Mouse (Mus musculus) thymus, postnatal 36 days (tissue): ENCODE results near the gene Bcl2l13.
"Not testable (repeated sequence)": the region's sequence is repeated elsewhere in the genome, so short reads cannot be mapped to it uniquely, and the experiment has no call there.

ENCODE experiments used
- DNase-seq, 2 experiments: peaks; one replicate each; pipeline ENCODE4 v3.0.0; 2022; ENCODE audit warnings: mixed read lengths in 2 of 2

Bcl2l13 gene

GRCm38 (mm10) chr6:120835474-120836374 lies at the start of gene Bcl2l13:
TSS of gene Bcl2l13 (plus strand) at chr6:120836212.
- peak; percentile 90 to 93 for DNase-seq

GRCm38 (mm10) chr6:120788068-120788607 lies 47.9 kb upstream of the Bcl2l13 start:
- no peak for DNase-seq

- DNase-seq = no peak
Measured at GRCm38 (mm10) chr6:120788904-120789303, 47.1 kb upstream of the Bcl2l13 start.

GRCm38 (mm10) chr6:120790153-120790552 lies 45.9 kb upstream of the Bcl2l13 start:
- no peak for DNase-seq

- DNase-seq = no peak
Measured at GRCm38 (mm10) chr6:120790717-120791116, 45.3 kb upstream of the Bcl2l13 start.

- no peak for DNase-seq
Measured at GRCm38 (mm10) chr6:120792947-120793346, 43.1 kb upstream of the Bcl2l13 start.

GRCm38 (mm10) chr6:120795422-120796086 lies 40.5 kb upstream of the Bcl2l13 start:
- no peak for DNase-seq

- DNase-seq = no peak
Measured at GRCm38 (mm10) chr6:120796111-120796510, 39.9 kb upstream of the Bcl2l13 start.

GRCm38 (mm10) chr6:120798019-120798418 lies 38.0 kb upstream of the Bcl2l13 start:
- DNase-seq = no peak

GRCm38 (mm10) chr6:120798905-120799304 lies 37.1 kb upstream of the Bcl2l13 start:
- DNase-seq = no peak

- DNase-seq = no peak
Measured at GRCm38 (mm10) chr6:120799581-120800041, 36.4 kb upstream of the Bcl2l13 start.

- DNase-seq = no peak
Measured at GRCm38 (mm10) chr6:120806999-120807737, 28.8 kb upstream of the Bcl2l13 start.

- no peak for DNase-seq
Measured at GRCm38 (mm10) chr6:120807738-120808081, 28.3 kb upstream of the Bcl2l13 start.

GRCm38 (mm10) chr6:120811999-120812398 lies 24.0 kb upstream of the Bcl2l13 start:
- not testable (repeated sequence) for DNase-seq

- DNase-seq = no peak
Measured at GRCm38 (mm10) chr6:120819294-120819693, 16.7 kb upstream of the Bcl2l13 start.

- DNase-seq = no peak
Measured at GRCm38 (mm10) chr6:120820144-120820543, 15.9 kb upstream of the Bcl2l13 start.

- DNase-seq = no peak
Measured at GRCm38 (mm10) chr6:120820941-120821340, 15.1 kb upstream of the Bcl2l13 start.

- DNase-seq = no peak
Measured at GRCm38 (mm10) chr6:120821715-120822114, 14.3 kb upstream of the Bcl2l13 start.

- DNase-seq = peak; percentile 88 to 93
Measured at GRCm38 (mm10) chr6:120822307-120822928, 13.6 kb upstream of the Bcl2l13 start, which contains the start of gene Atp6v1e1. TSS of gene Atp6v1e1 (minus strand) at chr6:120822793.

- DNase-seq = no peak
Measured at GRCm38 (mm10) chr6:120822937-120823614, 12.9 kb upstream of the Bcl2l13 start.

GRCm38 (mm10) chr6:120830056-120830455 lies 6.0 kb upstream of the Bcl2l13 start:
- no peak for DNase-seq
